Mouse (Mus musculus): Measurements from ENCODE around the gene Lmx1b. TPM values are rescaled to one million over a fixed set of nuclear protein-coding genes. Genes with fewer than 3 reads are reported as not detected.
A peak's percentile ranks its signal among the peaks of the same experiment; 100 is the strongest.

Lmx1b gene
- polyA plus RNA-seq, 1 experiment from 2014 or later = 6.3 TPM

DNA sequence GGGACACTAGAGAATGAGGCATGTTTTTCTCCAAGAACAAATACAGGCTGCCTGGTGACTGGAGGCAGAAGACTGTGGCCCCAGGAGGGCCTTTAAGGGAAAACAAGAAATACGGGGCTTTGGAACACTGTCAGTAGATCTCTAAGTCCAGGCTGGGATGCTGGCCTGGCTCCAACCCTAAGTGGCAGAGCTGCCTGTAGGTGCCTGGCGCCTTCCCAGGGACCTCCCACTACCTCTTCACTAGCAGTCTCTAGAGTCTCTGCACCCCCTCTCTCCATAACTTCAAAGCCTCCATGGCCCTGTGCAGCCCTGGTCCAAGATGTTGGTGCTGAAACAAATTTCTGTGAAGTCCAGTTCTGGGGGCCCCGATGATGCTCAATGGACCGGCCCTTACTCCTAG, 74.4 kb downstream of the Lmx1b start:
- H3K9ac ChIP-seq = no peak overlapping the region
- H3K9me3 ChIP-seq = no peaks in the 10 kb centered on the region
- 57% methylated on average over 4 of the region's 4 CpGs for WGBS
- H3K27me3 ChIP-seq = peaks cover 90% of the 10 kb centered on the region
- H3K27ac ChIP-seq = no peak overlapping the region
- H3K4me3 ChIP-seq = no peak overlapping the region
- ATAC-seq (ENCODE audit: low FRiP score) = no peak
- H3K36me3 ChIP-seq = no peaks in the 10 kb centered on the region
- H3K4me2 ChIP-seq = no peak overlapping the region
- H3K4me1 ChIP-seq (replicated peaks) = peaks cover 58% of the 10 kb centered on the region

DNA sequence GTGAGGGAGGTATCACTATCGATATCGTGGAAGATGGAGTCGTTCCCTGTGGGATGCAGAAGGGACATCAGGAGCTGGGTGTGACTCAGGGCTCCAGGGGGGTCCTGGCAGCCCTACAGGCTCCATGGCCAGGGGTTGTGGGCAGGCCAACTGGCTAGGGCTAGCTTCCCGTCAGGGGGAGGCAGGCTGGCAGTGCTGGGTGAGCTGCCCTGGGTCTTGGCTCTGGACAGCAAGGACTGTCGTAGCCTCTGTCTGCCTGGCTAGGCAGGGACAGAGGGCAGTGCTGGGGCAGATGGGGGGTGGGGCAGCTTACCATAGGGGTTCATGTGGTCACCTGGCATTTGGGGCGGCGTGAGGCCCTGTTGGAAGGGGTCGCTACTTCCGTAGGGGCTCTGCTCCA, 75.6 kb downstream of the Lmx1b start:
- no peak overlapping the region for H3K4me3 ChIP-seq
- H3K4me2 ChIP-seq = no peak overlapping the region
- no peak for ATAC-seq (ENCODE audit: low FRiP score)
- H3K36me3 ChIP-seq = no peaks in the 10 kb centered on the region
- H3K27ac ChIP-seq = no peak overlapping the region
- H3K4me1 ChIP-seq (replicated peaks) = peaks cover 56% of the 10 kb centered on the region
- H3K9ac ChIP-seq = no peak overlapping the region
- WGBS = 82% methylated on average over 9 of the region's 9 CpGs
- no peaks in the 10 kb centered on the region for H3K9me3 ChIP-seq
- peaks cover 84% of the 10 kb centered on the region for H3K27me3 ChIP-seq

DNA sequence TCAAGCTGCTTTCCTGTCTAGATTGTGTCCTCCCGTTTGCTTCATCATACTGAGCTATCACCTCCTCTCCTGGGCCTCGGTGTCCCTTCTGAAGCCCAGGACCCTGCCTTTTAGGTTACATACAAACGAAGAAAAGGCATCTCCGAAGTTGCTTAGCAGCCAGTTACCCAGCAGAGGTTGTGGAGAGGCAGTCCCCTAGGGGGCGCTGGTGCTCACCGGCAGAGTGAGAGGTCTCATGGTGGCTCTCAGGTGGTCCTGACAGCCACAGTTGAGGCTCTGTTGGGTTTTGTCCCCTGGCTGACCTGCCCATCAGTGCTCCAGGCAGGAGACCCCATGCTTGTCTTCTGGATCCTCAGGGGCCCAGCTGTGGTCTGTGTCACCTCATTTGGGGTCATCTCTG, 80.6 kb downstream of the Lmx1b start:
- Histone ChIP-seq H3K9me3 (no peaks in the 10 kb centered on the region), H3K4me2 (0 out of 2 replicates have a peak overlapping the region, but pooled peaks have one; percentile 21), H3K4me3 (no peak overlapping the region), H3K4me1 (replicated peaks) (peaks cover 37% of the 10 kb centered on the region), H3K36me3 (no peaks in the 10 kb centered on the region), H3K9ac (no peak overlapping the region), H3K27me3 (peaks cover 57% of the 10 kb centered on the region), H3K27ac (peak overlapping the region; percentile 52; the same call in 1 of the 2 replicates)
- no peak for ATAC-seq (ENCODE audit: low FRiP score)
- WGBS = 10% methylated on average over 6 of the region's 6 CpGs

DNA sequence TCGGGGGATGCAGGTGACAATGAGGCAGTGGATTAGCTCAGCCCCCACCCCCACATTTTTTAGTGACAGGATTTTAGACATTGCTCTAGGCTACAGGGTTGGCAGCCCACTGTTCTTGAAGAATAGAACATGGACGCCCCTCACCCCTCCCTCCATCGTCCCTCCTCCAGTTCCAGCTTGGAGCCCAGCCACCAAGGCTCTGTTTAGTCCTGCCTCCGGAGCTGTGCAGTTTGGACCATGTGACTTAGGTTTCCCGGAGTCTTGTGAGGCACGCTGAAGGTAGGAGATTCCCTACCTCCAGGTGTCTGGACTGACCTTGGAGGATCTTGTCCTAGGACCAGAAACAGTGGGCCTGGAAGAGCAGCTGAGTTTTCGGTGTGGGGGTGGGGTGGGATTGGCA, 81.0 kb downstream of the Lmx1b start:
- peak; percentile 27; the same call in 1 of the 2 replicates for ATAC-seq (ENCODE audit: low FRiP score)
- no peak overlapping the region for H3K9ac ChIP-seq

DNA sequence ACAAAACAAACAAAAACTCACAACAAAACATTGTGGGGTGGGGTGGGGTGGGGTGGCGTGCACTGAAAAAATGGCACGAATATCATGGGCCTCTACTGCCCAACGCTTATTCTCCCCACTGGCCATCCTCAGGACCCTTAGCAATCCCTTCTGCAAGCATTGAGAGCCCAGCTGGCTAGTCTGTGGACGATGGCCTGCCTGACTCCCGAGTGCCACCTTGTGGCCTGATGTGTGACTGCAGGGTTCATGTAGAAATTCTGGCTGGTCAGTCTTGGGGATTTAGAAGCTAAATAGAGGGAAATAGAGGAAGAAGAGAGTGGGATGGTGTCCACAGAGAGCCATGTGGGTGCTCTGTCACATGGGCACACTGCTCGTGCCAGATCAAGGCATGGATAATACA, 82.1 kb downstream of the Lmx1b start:
- Histone ChIP-seq H3K9ac (no peak overlapping the region), H3K36me3 (no peaks in the 10 kb centered on the region), H3K4me2 (no peak overlapping the region), H3K27me3 (peaks cover 48% of the 10 kb centered on the region), H3K27ac (no peak overlapping the region), H3K4me1 (replicated peaks) (peaks cover 34% of the 10 kb centered on the region), H3K4me3 (no peak overlapping the region), H3K9me3 (no peaks in the 10 kb centered on the region)
- ATAC-seq (ENCODE audit: low FRiP score) = 0 out of 2 replicates have a peak, but pooled peaks have one; percentile 29
- 13% methylated on average over 6 of the region's 6 CpGs for WGBS

More for the DNA sequence above, 81.0 kb downstream of the Lmx1b start:
- no peak overlapping the region for H3K4me3 ChIP-seq
- peaks cover 56% of the 10 kb centered on the region for H3K27me3 ChIP-seq
- H3K9me3 ChIP-seq = no peaks in the 10 kb centered on the region
- 33% methylated on average over 7 of the region's 7 CpGs for WGBS
- 0 out of 2 replicates have a peak overlapping the region, but pooled peaks have one; percentile 21 for H3K4me2 ChIP-seq
- peak overlapping the region; percentile 52 for H3K27ac ChIP-seq
- H3K36me3 ChIP-seq = no peaks in the 10 kb centered on the region
- H3K4me1 ChIP-seq (replicated peaks) = peaks cover 37% of the 10 kb centered on the region

DNA sequence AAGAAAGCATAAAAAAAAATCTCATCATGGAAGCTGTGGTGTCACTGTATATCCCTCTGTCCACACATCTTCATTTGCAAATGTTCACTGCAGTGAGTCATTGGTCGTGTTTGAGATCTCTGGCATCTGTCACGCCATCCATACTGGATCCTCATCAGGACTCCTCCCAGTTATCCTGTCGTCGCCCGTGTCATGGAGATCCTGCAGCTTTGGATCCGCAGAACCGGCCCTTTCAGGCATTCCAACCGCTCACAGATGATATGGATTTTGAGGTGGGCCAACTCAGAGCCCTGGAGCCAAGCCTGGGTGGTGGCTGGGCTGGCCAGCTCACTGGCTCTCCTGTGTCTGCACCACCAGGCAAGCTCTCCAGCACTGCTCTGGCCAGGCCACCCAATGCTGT, 84.7 kb downstream of the Lmx1b start:
- Histone ChIP-seq H3K4me3 (no peak overlapping the region), H3K9me3 (no peaks in the 10 kb centered on the region), H3K36me3 (no peaks in the 10 kb centered on the region), H3K4me1 (replicated peaks) (peaks cover 12% of the 10 kb centered on the region; the same call in 1 of the 2 replicates), H3K27ac (no peak overlapping the region), H3K27me3 (peaks cover 33% of the 10 kb centered on the region), H3K9ac (no peak overlapping the region), H3K4me2 (no peak overlapping the region)
- 75% methylated on average over 8 of the region's 8 CpGs for WGBS
- ATAC-seq (ENCODE audit: low FRiP score) = no peak

DNA sequence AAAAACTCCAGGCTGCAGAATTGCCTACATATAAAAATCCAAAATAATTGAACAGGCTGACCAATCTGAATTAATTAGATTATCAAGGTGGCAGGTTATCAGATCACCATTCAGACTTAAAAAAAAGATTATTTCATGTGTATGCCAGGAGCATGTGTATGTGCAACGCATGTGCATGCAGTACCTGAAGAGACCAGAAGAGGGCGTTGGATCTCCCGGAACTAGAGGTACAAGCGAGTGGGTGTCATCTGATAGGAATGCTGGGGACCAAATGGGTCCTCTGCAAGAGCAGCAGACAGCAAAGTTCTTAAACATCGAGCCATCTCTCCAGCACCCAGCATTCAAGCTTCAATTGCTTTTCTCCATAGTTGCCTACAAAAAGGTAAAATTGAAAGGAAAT, 87.6 kb downstream of the Lmx1b start:
- no peak for ATAC-seq (ENCODE audit: low FRiP score)
- 57% methylated on average over 5 of the region's 5 CpGs for WGBS
- H3K4me3 ChIP-seq = no peak overlapping the region
- H3K27me3 ChIP-seq = peaks cover 18% of the 10 kb centered on the region; the same call in 1 of the 2 replicates
- H3K27ac ChIP-seq = no peak overlapping the region
- H3K4me2 ChIP-seq = no peak overlapping the region
- no peaks in the 10 kb centered on the region for H3K36me3 ChIP-seq
- H3K4me1 ChIP-seq (replicated peaks) = peaks cover under 1% of the 10 kb centered on the region; the same call in 1 of the 2 replicates
- no peaks in the 10 kb centered on the region for H3K9me3 ChIP-seq
- no peak overlapping the region for H3K9ac ChIP-seq

DNA sequence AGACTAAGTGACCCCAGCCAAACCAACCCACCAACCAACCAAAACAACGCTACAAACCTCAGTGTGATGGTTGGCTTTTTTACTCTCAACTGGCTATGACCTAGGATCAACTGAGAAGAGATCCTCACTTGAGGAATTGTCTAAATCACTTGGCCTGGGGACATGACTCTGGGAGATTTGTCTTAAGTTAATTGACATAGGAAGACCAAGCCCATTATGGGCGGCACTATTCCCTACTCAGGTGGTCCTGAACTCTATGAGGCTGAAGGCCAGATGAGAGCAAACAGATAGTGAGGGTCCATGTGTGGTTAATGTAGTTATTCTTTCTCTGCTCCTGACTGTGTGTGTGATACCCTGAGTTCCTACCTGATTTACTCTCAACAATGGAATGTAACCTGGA, 92.7 kb downstream of the Lmx1b start:
- 95% methylated on average over 2 of the region's 2 CpGs for WGBS

DNA sequence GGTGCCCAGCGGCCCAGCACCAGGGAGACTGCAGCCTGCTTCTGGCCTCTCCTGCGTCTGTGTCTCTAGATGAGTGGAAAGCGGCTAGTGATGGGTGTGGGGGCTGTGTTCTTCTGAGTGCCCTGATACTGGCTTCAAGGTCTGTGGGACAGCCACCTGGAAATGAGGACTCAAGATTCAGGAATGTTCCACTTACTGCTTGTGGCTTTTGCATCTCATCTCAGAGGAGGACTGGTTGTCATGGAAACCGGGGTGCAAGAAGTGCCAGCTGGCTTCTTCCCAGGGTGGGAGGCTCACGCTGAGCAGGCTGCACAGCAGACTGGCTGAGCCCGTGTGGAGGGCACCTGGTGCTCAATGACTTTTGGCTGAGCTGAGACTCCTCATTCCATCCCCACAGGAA, 93.4 kb downstream of the Lmx1b start:
- H3K27me3 ChIP-seq = peaks cover 16% of the 10 kb centered on the region
- peak overlapping the region; percentile 25; the same call in 1 of the 2 replicates for H3K4me2 ChIP-seq
- no peaks in the 10 kb centered on the region for H3K9me3 ChIP-seq
- H3K9ac ChIP-seq = no peak overlapping the region
- WGBS = 23% methylated on average over 6 of the region's 6 CpGs
- peaks cover 46% of the 10 kb centered on the region for H3K4me1 ChIP-seq (replicated peaks)
- no peaks in the 10 kb centered on the region for H3K36me3 ChIP-seq
- H3K4me3 ChIP-seq = no peak overlapping the region
- peak overlapping the region; percentile 92 for H3K27ac ChIP-seq
- peak; percentile 69 for ATAC-seq (ENCODE audit: low FRiP score)

More for the DNA sequence above, 92.7 kb downstream of the Lmx1b start:
- no peak overlapping the region for H3K9ac ChIP-seq
- H3K4me3 ChIP-seq = no peak overlapping the region
- no peak overlapping the region for H3K4me2 ChIP-seq
- H3K36me3 ChIP-seq = no peaks in the 10 kb centered on the region
- H3K9me3 ChIP-seq = no peaks in the 10 kb centered on the region
- H3K27me3 ChIP-seq = peaks cover 13% of the 10 kb centered on the region
- H3K4me1 ChIP-seq (replicated peaks) = peaks cover 46% of the 10 kb centered on the region
- ATAC-seq (ENCODE audit: low FRiP score) = no peak
- peak overlapping the region; percentile 92 for H3K27ac ChIP-seq

DNA sequence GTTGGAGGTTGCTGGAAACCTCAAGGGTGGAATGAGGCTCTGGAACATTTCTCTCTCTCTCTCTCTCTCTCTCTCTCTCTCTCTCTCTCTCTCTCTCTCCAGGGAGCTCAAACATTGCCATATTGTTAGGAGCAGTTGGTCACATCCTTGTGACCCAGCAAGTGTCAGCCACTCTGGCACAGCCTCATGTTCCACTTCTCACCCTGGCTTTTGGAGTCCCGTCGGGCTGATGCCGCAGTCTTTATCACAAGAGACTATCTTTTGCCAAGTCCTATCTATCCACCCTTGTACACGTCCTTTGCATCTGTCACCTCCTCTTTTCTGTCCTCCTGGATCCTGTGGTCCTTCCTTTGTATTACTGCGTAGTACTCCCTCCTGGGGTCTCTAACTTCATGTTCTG, 94.3 kb downstream of the Lmx1b start:
- WGBS = 82% methylated on average over 5 of the region's 5 CpGs
- no peaks in the 10 kb centered on the region for H3K9me3 ChIP-seq
- H3K27me3 ChIP-seq = peaks cover 21% of the 10 kb centered on the region
- no peak overlapping the region for H3K4me3 ChIP-seq
- no peaks in the 10 kb centered on the region for H3K36me3 ChIP-seq
- ATAC-seq (ENCODE audit: low FRiP score) = no peak
- no peak overlapping the region for H3K4me2 ChIP-seq
- H3K4me1 ChIP-seq (replicated peaks) = peaks cover 46% of the 10 kb centered on the region
- H3K27ac ChIP-seq = peak overlapping the region; percentile 92
- H3K9ac ChIP-seq = no peak overlapping the region

DNA sequence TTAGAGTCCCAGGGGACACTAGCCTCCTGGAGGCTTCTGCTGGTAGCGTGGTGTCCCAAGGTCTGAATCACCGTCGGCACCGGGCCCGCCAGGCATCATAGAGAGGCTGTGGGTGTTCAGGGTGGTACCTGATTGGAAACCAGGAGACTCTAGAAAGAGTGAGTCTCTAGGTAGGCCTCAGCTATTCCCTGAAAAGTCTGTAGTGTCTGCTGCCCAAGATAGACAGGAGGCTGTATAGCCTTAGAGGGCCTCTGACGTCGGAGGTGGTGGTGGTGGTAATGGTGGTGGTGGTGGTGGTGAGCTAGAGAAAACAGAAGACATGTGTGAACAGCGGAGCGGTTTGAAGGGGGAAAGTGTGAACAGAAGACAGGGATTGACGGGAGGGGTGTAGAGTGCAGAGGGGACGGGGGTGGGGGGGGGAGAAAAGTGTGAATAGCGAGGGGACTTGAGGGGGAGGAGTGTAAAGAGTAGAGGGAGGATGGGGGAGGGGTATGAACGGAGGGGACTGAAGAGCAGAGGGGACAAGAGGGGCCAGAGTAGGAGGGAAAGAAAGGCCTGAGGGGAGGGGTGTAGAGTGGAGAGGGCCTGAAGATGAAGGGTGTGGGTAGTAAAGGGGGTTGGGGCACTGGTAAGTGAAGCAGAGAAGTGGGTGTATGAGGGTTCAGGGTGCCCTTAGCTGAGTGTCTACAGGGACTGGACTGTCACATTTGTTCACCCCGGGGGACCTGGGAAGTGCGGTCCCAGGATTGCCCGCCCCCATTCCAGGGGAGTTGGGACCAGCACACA, 95.3 kb downstream of the Lmx1b start:
- peak overlapping the region; percentile 47 for H3K4me3 ChIP-seq
- peak overlapping the region; percentile 94 for H3K27ac ChIP-seq
- peak overlapping the region; percentile 79 for H3K9ac ChIP-seq
- H3K9me3 ChIP-seq = no peaks in the 10 kb centered on the region
- peak overlapping the region; percentile 82 for H3K4me2 ChIP-seq
- 19% methylated on average over 16 of the region's 16 CpGs for WGBS
- peaks cover 27% of the 10 kb centered on the region for H3K27me3 ChIP-seq
- no peaks in the 10 kb centered on the region for H3K36me3 ChIP-seq
- H3K4me1 ChIP-seq (replicated peaks) = peaks cover 46% of the 10 kb centered on the region
- no peak for ATAC-seq (ENCODE audit: low FRiP score)

DNA sequence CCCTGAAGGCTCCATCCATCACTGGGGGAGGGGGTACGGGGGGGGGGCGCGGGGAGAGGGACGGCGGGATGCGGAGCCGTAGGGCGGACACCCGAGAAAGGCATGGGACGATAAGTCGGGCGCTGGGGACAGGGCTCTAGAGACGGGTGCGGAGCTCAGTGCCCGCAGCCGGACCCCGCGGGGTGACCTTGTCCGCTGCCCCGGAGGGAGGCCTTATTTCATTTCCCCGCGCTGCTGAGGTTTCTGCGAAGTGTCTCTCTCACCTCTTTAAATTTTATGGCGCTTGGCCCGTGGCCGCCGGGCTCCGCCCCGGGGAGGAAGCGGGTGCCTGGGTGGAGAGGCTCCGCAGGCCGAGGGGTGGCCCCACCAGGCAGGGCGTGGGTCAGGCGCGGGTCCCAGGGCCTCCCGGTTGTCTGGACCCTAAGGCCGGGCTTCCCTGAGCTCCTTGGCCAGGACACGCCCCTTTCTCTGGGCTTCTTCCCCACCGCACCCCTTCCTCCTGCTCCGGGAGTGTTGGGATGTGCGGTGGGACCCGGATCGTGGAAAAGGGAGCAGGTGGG, 96.0 kb downstream of the Lmx1b start:
- WGBS = under 1% methylated on average over 36 of the region's 43 CpGs
- H3K4me3 ChIP-seq = peak overlapping the region; percentile 47
- no peaks in the 10 kb centered on the region for H3K36me3 ChIP-seq
- H3K4me2 ChIP-seq = peak overlapping the region; percentile 82
- ATAC-seq (ENCODE audit: low FRiP score) = 0 out of 2 replicates have a peak, but pooled peaks have one; percentile 10
- H3K27me3 ChIP-seq = peaks cover 34% of the 10 kb centered on the region
- H3K27ac ChIP-seq = peak overlapping the region; percentile 94
- no peaks in the 10 kb centered on the region for H3K9me3 ChIP-seq
- H3K9ac ChIP-seq = peak overlapping the region; percentile 79
- peaks cover 46% of the 10 kb centered on the region for H3K4me1 ChIP-seq (replicated peaks)
